Mouse (Mus musculus): Measurements from ENCODE around the gene Mettl23. TPM values are rescaled to one million over a fixed set of nuclear protein-coding genes. Genes with fewer than 3 reads are reported as not detected.

Mettl23 gene
- polyA plus RNA-seq, 1 experiment from 2014 or later: 37.1 TPM

GRCm38 (mm10) chr11:116857183-116857850, 14.2 kb downstream of the Mettl23 start:
- H3K36me3 ChIP-seq (ENCODE audit: control insufficient read depth, insufficient read depth): peaks cover 23% of the 10 kb centered on the region
- H3K4me3 ChIP-seq (ENCODE audit: low read depth, low read length): no peak overlapping the region
- no peaks in the 10 kb centered on the region for H3K4me1 ChIP-seq (replicated peaks; ENCODE audit: control insufficient read depth, insufficient read depth, low read length)
- no peaks in the 10 kb centered on the region for H3K27me3 ChIP-seq (replicated peaks; ENCODE audit: control insufficient read depth, insufficient read depth, low read length)
- H3K9ac ChIP-seq (ENCODE audit: low read depth, low read length): no peak overlapping the region
- ATAC-seq: no peak
- no peak overlapping the region for H3K4me2 ChIP-seq (replicated peaks; ENCODE audit: low read depth)
- peak overlapping the region; percentile 35 for H3K27ac ChIP-seq (ENCODE audit: low read depth, low read length)
- no peak for TF ChIP-seq CTCF (IDR thresholded peaks at IDR 0.05; ENCODE audit: low read depth)
- H3K9me3 ChIP-seq (ENCODE audit: control insufficient read depth): no peaks in the 10 kb centered on the region
- 47% methylated on average over 12 of the region's 12 CpGs for WGBS

- Histone ChIP-seq H3K4me2 (replicated peaks; ENCODE audit: low read depth) (no peak overlapping the region), H3K9ac (ENCODE audit: low read depth, low read length) (no peak overlapping the region), H3K4me1 (replicated peaks; ENCODE audit: control insufficient read depth, insufficient read depth, low read length) (no peaks in the 10 kb centered on the region), H3K9me3 (ENCODE audit: control insufficient read depth) (no peaks in the 10 kb centered on the region), H3K4me3 (ENCODE audit: low read depth, low read length) (no peak overlapping the region), H3K36me3 (ENCODE audit: control insufficient read depth, insufficient read depth) (peaks cover 54% of the 10 kb centered on the region), H3K27me3 (replicated peaks; ENCODE audit: control insufficient read depth, insufficient read depth, low read length) (no peaks in the 10 kb centered on the region), H3K27ac (ENCODE audit: low read depth, low read length) (peak overlapping the region; percentile 21; the same call in 1 of the 2 replicates)
- WGBS: 55% methylated on average over 10 of the region's 10 CpGs
- TF ChIP-seq CTCF (IDR thresholded peaks at IDR 0.05; ENCODE audit: low read depth): no peak
- no peak for ATAC-seq
These were observed 21.4 kb downstream of the Mettl23 start for GRCm38 (mm10) chr11:116864444-116864843.

DNA sequence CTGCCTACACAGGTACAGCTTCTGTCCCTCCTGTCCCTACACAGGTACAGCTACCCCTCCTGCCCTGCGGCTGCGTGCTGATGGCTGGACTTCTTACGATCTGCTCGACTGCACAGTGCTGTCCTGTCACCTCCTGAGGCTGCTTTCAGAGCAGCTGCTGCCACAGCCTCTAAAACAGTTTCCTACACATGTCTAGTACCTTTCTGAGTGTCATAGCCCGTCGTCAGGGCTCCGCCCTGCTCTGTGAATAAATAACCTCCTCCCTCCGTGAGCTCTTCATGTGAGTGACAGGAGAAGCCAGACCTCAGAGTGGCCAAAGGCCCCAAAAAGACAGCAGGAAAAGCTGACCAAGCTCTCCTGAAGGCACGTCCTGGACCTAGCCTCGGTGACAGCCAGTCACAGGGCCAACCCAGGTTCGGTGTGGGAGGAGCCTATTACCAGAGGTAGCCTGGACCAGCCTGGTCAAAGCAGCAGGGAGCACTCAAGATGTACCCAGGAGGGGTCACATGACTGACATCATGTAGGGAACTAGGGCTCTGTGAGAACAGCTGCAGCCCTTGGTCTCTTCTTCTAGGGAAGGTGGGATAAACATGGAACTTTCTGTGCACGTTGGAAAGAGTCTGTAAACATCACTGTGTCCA, 23.0 kb downstream of the Mettl23 start:
- H3K4me1 ChIP-seq (replicated peaks; ENCODE audit: control insufficient read depth, insufficient read depth, low read length): no peaks in the 10 kb centered on the region
- ATAC-seq: no peak
- no peaks in the 10 kb centered on the region for H3K27me3 ChIP-seq (replicated peaks; ENCODE audit: control insufficient read depth, insufficient read depth, low read length)
- H3K9ac ChIP-seq (ENCODE audit: low read depth, low read length): no peak overlapping the region
- TF ChIP-seq CTCF (IDR thresholded peaks at IDR 0.05; ENCODE audit: low read depth): no peak
- H3K4me2 ChIP-seq (replicated peaks; ENCODE audit: low read depth): no peak overlapping the region
- H3K27ac ChIP-seq (ENCODE audit: low read depth, low read length): no peak overlapping the region; the same call in 1 of the 2 replicates
- no peaks in the 10 kb centered on the region for H3K9me3 ChIP-seq (ENCODE audit: control insufficient read depth)
- H3K4me3 ChIP-seq (ENCODE audit: low read depth, low read length): no peak overlapping the region
- peaks cover 58% of the 10 kb centered on the region for H3K36me3 ChIP-seq (ENCODE audit: control insufficient read depth, insufficient read depth)
- WGBS: 63% methylated on average over 12 of the region's 12 CpGs

DNA sequence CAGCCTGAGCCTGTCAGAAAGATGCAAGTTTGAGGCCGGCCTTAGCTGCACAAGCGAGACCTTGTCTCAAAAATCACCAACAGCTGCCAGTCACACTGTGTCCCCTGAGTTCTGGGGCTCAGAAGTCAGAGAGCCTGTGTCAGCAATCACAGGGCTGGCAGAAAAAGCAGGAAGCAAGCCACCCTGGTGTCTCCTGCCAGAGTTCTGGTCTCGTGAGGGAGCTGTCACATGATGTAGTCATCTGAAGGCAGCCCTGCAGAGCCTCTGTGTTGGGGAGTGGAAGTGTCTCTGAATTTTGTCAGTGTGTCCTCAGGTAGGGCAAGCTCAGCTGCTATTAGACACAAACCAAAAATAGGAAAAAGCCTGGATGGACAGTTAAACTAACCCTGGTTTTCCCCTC, 25.1 kb downstream of the Mettl23 start:
- no peaks in the 10 kb centered on the region for H3K4me1 ChIP-seq (replicated peaks; ENCODE audit: control insufficient read depth, insufficient read depth, low read length)
- peaks cover 61% of the 10 kb centered on the region for H3K36me3 ChIP-seq (ENCODE audit: control insufficient read depth, insufficient read depth)
- WGBS: 69% methylated on average over 3 of the region's 3 CpGs
- H3K4me2 ChIP-seq (replicated peaks; ENCODE audit: low read depth): no peak overlapping the region
- no peak overlapping the region for H3K27ac ChIP-seq (ENCODE audit: low read depth, low read length)
- no peak for TF ChIP-seq CTCF (IDR thresholded peaks at IDR 0.05; ENCODE audit: low read depth)
- H3K9me3 ChIP-seq (ENCODE audit: control insufficient read depth): no peaks in the 10 kb centered on the region
- no peak overlapping the region for H3K4me3 ChIP-seq (ENCODE audit: low read depth, low read length)
- H3K9ac ChIP-seq (ENCODE audit: low read depth, low read length): no peak overlapping the region
- no peaks in the 10 kb centered on the region for H3K27me3 ChIP-seq (replicated peaks; ENCODE audit: control insufficient read depth, insufficient read depth, low read length)
- 0 out of 2 replicates have a peak, but pooled peaks have one; percentile 28 for ATAC-seq

GRCm38 (mm10) chr11:116869223-116869622, 26.1 kb downstream of the Mettl23 start:
- H3K4me2 ChIP-seq (replicated peaks; ENCODE audit: low read depth): no peak overlapping the region
- no peak overlapping the region; the same call in 1 of the 2 replicates for H3K27ac ChIP-seq (ENCODE audit: low read depth, low read length)
- no peak for TF ChIP-seq CTCF (IDR thresholded peaks at IDR 0.05; ENCODE audit: low read depth)
- no peaks in the 10 kb centered on the region for H3K27me3 ChIP-seq (replicated peaks; ENCODE audit: control insufficient read depth, insufficient read depth, low read length)
- no peak overlapping the region for H3K9ac ChIP-seq (ENCODE audit: low read depth, low read length)
- WGBS: 76% methylated on average over 8 of the region's 8 CpGs
- H3K36me3 ChIP-seq (ENCODE audit: control insufficient read depth, insufficient read depth): peaks cover 61% of the 10 kb centered on the region
- no peaks in the 10 kb centered on the region for H3K4me1 ChIP-seq (replicated peaks; ENCODE audit: control insufficient read depth, insufficient read depth, low read length)
- H3K9me3 ChIP-seq (ENCODE audit: control insufficient read depth): no peaks in the 10 kb centered on the region
- no peak for ATAC-seq
- H3K4me3 ChIP-seq (ENCODE audit: low read depth, low read length): no peak overlapping the region

DNA sequence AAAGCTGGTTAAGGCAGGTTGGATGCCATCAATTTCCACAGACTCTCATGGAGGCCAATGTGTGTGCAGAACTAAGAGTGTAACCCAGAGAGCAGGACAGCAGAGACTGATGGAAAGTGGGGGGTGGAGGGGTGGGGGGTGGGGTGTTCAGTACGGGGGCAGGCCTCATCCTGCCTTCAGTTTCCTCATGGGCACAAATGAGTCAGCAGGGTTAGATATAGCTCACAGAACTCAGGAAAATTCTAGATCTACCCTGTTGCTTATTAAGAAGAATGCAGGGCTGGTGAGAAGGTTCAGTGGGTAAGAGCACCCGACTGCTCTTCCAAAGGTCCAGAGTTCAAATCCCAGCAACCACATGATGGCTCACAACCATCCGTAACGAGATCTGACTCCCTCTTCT, 26.6 kb downstream of the Mettl23 start:
- no peaks in the 10 kb centered on the region for H3K27me3 ChIP-seq (replicated peaks; ENCODE audit: control insufficient read depth, insufficient read depth, low read length)
- no peak for TF ChIP-seq CTCF (IDR thresholded peaks at IDR 0.05; ENCODE audit: low read depth)
- H3K27ac ChIP-seq (ENCODE audit: low read depth, low read length): no peak overlapping the region; the same call in 1 of the 2 replicates
- no peak overlapping the region for H3K4me2 ChIP-seq (replicated peaks; ENCODE audit: low read depth)
- no peak for ATAC-seq
- no peak overlapping the region for H3K4me3 ChIP-seq (ENCODE audit: low read depth, low read length)
- no peaks in the 10 kb centered on the region for H3K9me3 ChIP-seq (ENCODE audit: control insufficient read depth)
- peaks cover 61% of the 10 kb centered on the region for H3K36me3 ChIP-seq (ENCODE audit: control insufficient read depth, insufficient read depth)
- WGBS: 71% methylated on average over 4 of the region's 4 CpGs
- no peak overlapping the region for H3K9ac ChIP-seq (ENCODE audit: low read depth, low read length)
- H3K4me1 ChIP-seq (replicated peaks; ENCODE audit: control insufficient read depth, insufficient read depth, low read length): no peaks in the 10 kb centered on the region
